Mouse (Mus musculus) adrenal gland, postnatal 10 days (tissue): Measurements from ENCODE around the gene Sbsn. TPM values are rescaled to one million over a fixed set of nuclear protein-coding genes. Genes with fewer than 3 reads are reported as not detected.

Source experiments
- DNase-seq: peaks from one replicate; pipeline ENCODE4 v3.0.0; 2021; ENCODE audit warnings: mixed read lengths
- total RNA-seq, 2 experiments: library from RNA; stranded (reverse); gene quantifications; 2 replicates each; pipeline ENCODE4 v1.2.3; 2021

Sbsn gene
- total RNA-seq, 2 experiments from 2014 or later = 25.4 to 34.6 TPM

- DNase-seq = no peak
These were observed 1.3 kb upstream of the Sbsn start for GRCm38 (mm10) chr7:30749824-30750606.

GRCm38 (mm10) chr7:30757001-30757400, 5.7 kb downstream of the Sbsn start:
- DNase-seq = no peak

GRCm38 (mm10) chr7:30758853-30759252, 7.6 kb downstream of the Sbsn start:
- peak; percentile 77 for DNase-seq

GRCm38 (mm10) chr7:30761769-30762352, 10.6 kb downstream of the Sbsn start:
- DNase-seq = no peak

GRCm38 (mm10) chr7:30763456-30763855, 12.2 kb downstream of the Sbsn start, which contains the start of gene Dmkn:
Dmkn (plus strand) TSS chr7:30763756.
- no peak for DNase-seq

- no peak for DNase-seq
These were observed 13.9 kb downstream of the Sbsn start for GRCm38 (mm10) chr7:30765173-30765572.

- no peak for DNase-seq
These were observed 15.1 kb downstream of the Sbsn start for GRCm38 (mm10) chr7:30766408-30766807.

GRCm38 (mm10) chr7:30769236-30769635, 18.0 kb downstream of the Sbsn start:
- no peak for DNase-seq

- no peak for DNase-seq
These were observed 24.8 kb downstream of the Sbsn start for GRCm38 (mm10) chr7:30776104-30776503.

GRCm38 (mm10) chr7:30777081-30777579, 25.9 kb downstream of the Sbsn start:
- no peak for DNase-seq

GRCm38 (mm10) chr7:30777911-30778310, 26.6 kb downstream of the Sbsn start:
- DNase-seq = no peak

- DNase-seq = no peak
These were observed 30.5 kb downstream of the Sbsn start for GRCm38 (mm10) chr7:30781792-30782191.

- no peak for DNase-seq
These were observed 31.4 kb downstream of the Sbsn start for GRCm38 (mm10) chr7:30782658-30783057.

GRCm38 (mm10) chr7:30785154-30785553, 33.9 kb downstream of the Sbsn start:
- DNase-seq = no peak

GRCm38 (mm10) chr7:30785721-30786546, 34.7 kb downstream of the Sbsn start:
- no peak for DNase-seq

GRCm38 (mm10) chr7:30787377-30788022, 36.2 kb downstream of the Sbsn start, which contains the start of gene Krtdap:
Krtdap (plus strand) TSS chr7:30787896.
- no peak for DNase-seq

GRCm38 (mm10) chr7:30790141-30790540, 38.9 kb downstream of the Sbsn start:
- no peak for DNase-seq

- no peak for DNase-seq
These were observed 40.6 kb downstream of the Sbsn start for GRCm38 (mm10) chr7:30791921-30792320.

GRCm38 (mm10) chr7:30794921-30795320, 43.6 kb downstream of the Sbsn start:
- DNase-seq = no peak

- no peak for DNase-seq
These were observed 45.5 kb downstream of the Sbsn start for GRCm38 (mm10) chr7:30796790-30797189.

- DNase-seq = no peak
These were observed 49.4 kb downstream of the Sbsn start for GRCm38 (mm10) chr7:30800653-30801052.

- DNase-seq = no peak
These were observed 52.0 kb downstream of the Sbsn start for GRCm38 (mm10) chr7:30803256-30803655.
